Mouse (Mus musculus) neural tube, embryonic 11.5 days (tissue): ENCODE measurements around the gene Ndrg3. TPM values are rescaled to one million over a fixed set of nuclear protein-coding genes. Genes with fewer than 3 reads are reported as not detected.
"Not testable (repeated sequence)": the region's sequence is repeated elsewhere in the genome, so short reads cannot be mapped to it uniquely, and the experiment has no call there.

Experiments
- ATAC-seq: fragments of 200-750 bp; cut with Nextera tagmentation; 2 replicates; pipeline ENCODE4 v1.8.0; 2017; ENCODE audit warnings: moderate number of reproducible peaks, mild to moderate bottlenecking, moderate TSS enrichment, moderate library complexity; ENCODE audit not compliant: insufficient read depth, low FRiP score, low TSS enrichment
- DNase-seq: peaks from one replicate; pipeline ENCODE4 v3.0.0-alpha.2; 2015; ENCODE audit warnings: low spot score
- H3K27ac ChIP-seq: fragments of 300-500 bp; sonication (generic); 2 replicates; pipeline ENCODE4 v1.5.1; 2014; ENCODE audit warnings: low read depth, mild to moderate bottlenecking, low read length
- H3K27me3 ChIP-seq: fragments of 300-500 bp; sonication (generic); 2 replicates; pipeline ENCODE4 v1.6.1; 2014; ENCODE audit warnings: mild to moderate bottlenecking, low read length, mixed read lengths; ENCODE audit not compliant: control insufficient read depth, insufficient read depth
- H3K36me3 ChIP-seq: fragments of 300-500 bp; sonication (generic); 2 replicates; pipeline ENCODE4 v1.6.1; 2014; ENCODE audit warnings: mild to moderate bottlenecking, low read length, moderate library complexity, mixed read lengths; ENCODE audit not compliant: control insufficient read depth, insufficient read depth
- H3K4me1 ChIP-seq: fragments of 300-500 bp; sonication (generic); 2 replicates; pipeline ENCODE4 v1.6.1; 2014; ENCODE audit warnings: low read length, mixed read lengths; ENCODE audit not compliant: control insufficient read depth, insufficient read depth
- H3K4me2 ChIP-seq: fragments of 300-500 bp; sonication (generic); 2 replicates; pipeline ENCODE4 v1.6.1; 2014; ENCODE audit warnings: low read depth, mild to moderate bottlenecking, moderate library complexity
- H3K4me3 ChIP-seq: fragments of 300-500 bp; sonication (generic); 2 replicates; pipeline ENCODE4 v1.5.1; 2014; ENCODE audit warnings: low read depth, low read length
- H3K9ac ChIP-seq: fragments of 300-500 bp; sonication (generic); 2 replicates; pipeline ENCODE4 v1.6.1; 2014; ENCODE audit warnings: mild to moderate bottlenecking, low read length
- H3K9me3 ChIP-seq: fragments of 300-500 bp; sonication (generic); 2 replicates; pipeline ENCODE4 v1.6.1; 2016; ENCODE audit warnings: low read length; ENCODE audit not compliant: control insufficient read depth
- WGBS: fragments of 180-500 bp; shearing (Covaris S2); extraction: QIAGEN DNeasy Blood & Tissue Kit; methylation state at CpG from one replicate; pipeline ENCODE4 v1.1.7; 2014; 5-methylcytosine and 5-hydroxymethylcytosine counted together
- polyA plus RNA-seq: library from polyadenylated mRNA; unstranded; fragments of >200 nt; fragmentation: Nextera tagmentation; extraction: Ambion mirVana; gene quantifications from 2 replicates; pipeline ENCODE4 v1.2.1, GENCODE M21; 2014

Ndrg3 gene
- polyA plus RNA-seq, 1 experiment from 2014 or later, result 58.9 TPM

- H3K9ac ChIP-seq, result no peak overlapping the region
- H3K9me3 ChIP-seq, result no peaks in the 10 kb centered on the region
- H3K4me2 ChIP-seq, result no peak overlapping the region
- ATAC-seq (no peak), DNase-seq (no peak)
- H3K4me3 ChIP-seq, result no peak overlapping the region
- H3K36me3 ChIP-seq, result no peaks in the 10 kb centered on the region
- H3K4me1 ChIP-seq, result no peaks in the 10 kb centered on the region
- H3K27ac ChIP-seq, result no peak overlapping the region
- WGBS, result 93% methylated on average over 7 of the region's 7 CpGs
- H3K27me3 ChIP-seq, result no peaks in the 10 kb centered on the region
These were observed 28.0 kb downstream of the Ndrg3 start for GRCm38 (mm10) chr2:156963891-156964290.

DNA sequence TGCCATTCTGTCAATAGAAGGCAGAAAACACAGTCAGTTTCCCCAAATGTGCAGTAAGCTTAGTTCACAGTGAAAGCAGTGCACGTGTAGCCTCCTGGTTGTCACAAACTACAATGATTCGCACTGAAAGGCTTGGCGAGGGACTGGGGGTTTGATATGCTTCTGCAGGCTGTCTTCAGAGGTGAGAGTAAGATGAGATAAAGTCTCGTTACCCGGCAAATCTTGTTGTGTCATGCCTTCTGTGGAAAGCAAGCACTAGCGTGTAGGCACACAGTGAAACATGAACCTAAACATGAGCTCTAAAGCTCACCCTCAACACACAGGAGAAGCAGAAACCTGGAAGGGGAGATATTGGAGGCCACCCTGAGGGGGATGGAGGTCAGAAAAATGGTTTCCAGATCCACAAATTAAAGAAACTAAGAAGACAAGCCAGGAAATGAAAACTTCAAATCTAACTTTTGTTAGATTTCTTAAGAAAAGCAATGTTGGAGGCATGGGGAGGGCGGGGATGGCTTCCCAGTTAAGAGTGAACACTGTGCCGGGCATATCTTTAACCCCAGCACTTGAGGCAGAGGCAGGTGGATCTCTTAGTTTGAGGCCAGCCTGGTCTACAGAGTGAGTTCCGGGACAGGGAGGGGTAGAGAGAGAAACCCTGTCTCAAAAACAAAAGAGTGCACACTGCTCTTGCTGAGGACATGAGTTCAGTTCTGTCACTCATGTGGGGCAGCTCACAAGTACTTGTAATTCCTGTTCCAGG, 33.2 kb downstream of the Ndrg3 start:
- Histone ChIP-seq H3K4me1 (no peaks in the 10 kb centered on the region), H3K9me3 (no peaks in the 10 kb centered on the region), H3K4me2 (no peak overlapping the region), H3K4me3 (no peak overlapping the region), H3K27me3 (no peaks in the 10 kb centered on the region), H3K9ac (no peak overlapping the region), H3K27ac (no peak overlapping the region), H3K36me3 (no peaks in the 10 kb centered on the region)
- no peak for ATAC-seq
- no peak for DNase-seq
- WGBS, result 86% methylated on average over 9 of the region's 9 CpGs

DNA sequence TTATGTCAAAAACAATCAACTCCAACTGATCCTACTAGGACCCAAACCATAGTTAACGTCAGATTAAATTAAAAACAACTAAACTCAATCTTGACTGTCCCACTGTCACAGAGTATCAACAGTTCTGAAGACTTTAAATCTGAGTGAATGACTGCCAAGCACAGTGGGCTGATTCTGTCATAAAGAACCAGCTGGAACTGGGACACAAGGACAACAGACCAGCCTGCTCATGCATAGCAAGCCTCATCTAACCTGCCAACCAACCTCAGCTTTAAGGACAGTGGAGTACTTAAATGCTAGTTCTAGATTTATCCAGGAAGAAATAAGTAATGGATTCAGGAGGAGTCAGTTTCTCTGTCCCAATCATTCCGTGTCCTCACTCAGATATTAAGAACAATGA, 34.8 kb downstream of the Ndrg3 start:
- no peaks in the 10 kb centered on the region for H3K27me3 ChIP-seq
- H3K4me3 ChIP-seq, result no peak overlapping the region
- 88% methylated on average over 2 of the region's 2 CpGs for WGBS
- DNase-seq (no peak), ATAC-seq (no peak)
- no peaks in the 10 kb centered on the region for H3K4me1 ChIP-seq
- H3K9ac ChIP-seq, result no peak overlapping the region
- no peaks in the 10 kb centered on the region for H3K36me3 ChIP-seq
- H3K4me2 ChIP-seq, result no peak overlapping the region
- no peaks in the 10 kb centered on the region for H3K9me3 ChIP-seq
- no peak overlapping the region for H3K27ac ChIP-seq

DNA sequence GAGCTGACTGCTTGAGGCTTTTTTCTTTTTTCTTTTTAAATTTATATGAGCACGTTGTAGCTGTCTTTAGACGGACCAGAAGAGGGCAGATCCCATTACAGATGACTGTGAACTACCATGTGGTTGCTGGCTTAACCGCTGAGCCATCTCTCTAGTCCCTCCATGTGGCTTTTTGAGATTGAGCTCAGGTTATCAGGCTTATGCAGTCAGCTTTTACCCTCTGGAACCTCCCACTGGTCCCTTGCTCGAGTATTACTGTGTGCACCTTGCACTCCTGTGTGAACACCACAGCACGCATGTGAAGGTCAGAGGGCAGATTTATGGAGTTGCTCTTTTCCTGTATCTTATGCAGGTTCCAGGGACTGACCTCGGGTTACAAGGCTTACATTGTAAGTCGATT, 35.5 kb downstream of the Ndrg3 start:
- no peak overlapping the region for H3K9ac ChIP-seq
- 78% methylated on average over 7 of the region's 7 CpGs for WGBS
- ATAC-seq, result no peak
- no peaks in the 10 kb centered on the region for H3K4me1 ChIP-seq
- H3K4me3 ChIP-seq, result no peak overlapping the region
- H3K27me3 ChIP-seq, result no peaks in the 10 kb centered on the region
- no peaks in the 10 kb centered on the region for H3K9me3 ChIP-seq
- no peak overlapping the region for H3K4me2 ChIP-seq
- H3K27ac ChIP-seq, result no peak overlapping the region
- DNase-seq, result no peak
- H3K36me3 ChIP-seq, result no peaks in the 10 kb centered on the region

- no peak for ATAC-seq
- Histone ChIP-seq H3K27ac (no peak overlapping the region), H3K4me3 (no peak overlapping the region), H3K36me3 (no peaks in the 10 kb centered on the region), H3K9ac (no peak overlapping the region), H3K27me3 (no peaks in the 10 kb centered on the region), H3K4me1 (no peaks in the 10 kb centered on the region), H3K4me2 (no peak overlapping the region), H3K9me3 (no peaks in the 10 kb centered on the region)
- WGBS, result 89% methylated on average over 5 of the region's 5 CpGs
- no peak for DNase-seq
These were observed 37.4 kb downstream of the Ndrg3 start for GRCm38 (mm10) chr2:156954463-156954862.

DNA sequence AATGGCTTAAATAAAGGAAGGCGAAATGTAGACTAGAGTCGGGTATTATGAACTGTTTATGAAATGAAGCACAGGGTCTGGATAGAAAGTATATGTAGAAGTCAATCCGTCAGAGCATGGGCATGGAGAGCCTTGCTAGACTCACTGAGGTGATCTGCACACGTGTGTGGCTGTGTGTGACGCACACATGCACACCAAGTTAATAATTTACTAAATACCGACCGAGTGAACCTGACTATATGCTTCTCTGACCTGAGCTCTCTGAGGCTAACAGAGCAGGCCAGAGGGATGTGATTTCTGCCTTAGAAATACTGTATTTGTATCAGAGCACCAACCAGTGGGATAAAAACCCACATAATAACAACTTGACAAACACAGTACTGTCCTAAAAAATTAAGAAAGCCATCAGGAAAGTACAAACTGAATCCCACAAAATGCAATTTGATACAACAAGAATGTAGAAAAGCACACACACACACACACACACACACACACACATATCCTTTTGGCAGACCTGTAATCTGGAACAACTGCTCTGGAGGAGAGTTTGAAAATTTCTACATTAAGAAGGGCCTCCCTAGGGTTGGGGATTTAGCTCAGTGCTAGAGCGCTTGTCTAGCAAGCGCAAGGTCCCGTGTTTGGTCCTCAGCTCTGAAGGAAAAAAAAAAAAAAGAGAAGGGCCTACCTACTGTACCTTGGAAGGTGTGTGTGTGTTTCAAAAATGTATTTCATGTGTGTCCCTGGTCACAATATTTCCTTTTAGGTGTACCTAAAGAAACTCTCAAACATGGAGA, 40.4 kb downstream of the Ndrg3 start:
- no peak for DNase-seq
- no peaks in the 10 kb centered on the region for H3K9me3 ChIP-seq
- no peaks in the 10 kb centered on the region for H3K4me1 ChIP-seq
- no peaks in the 10 kb centered on the region for H3K27me3 ChIP-seq
- no peak for ATAC-seq
- H3K27ac ChIP-seq, result no peak overlapping the region
- H3K36me3 ChIP-seq, result no peaks in the 10 kb centered on the region
- no peak overlapping the region for H3K9ac ChIP-seq
- 91% methylated on average over 10 of the region's 10 CpGs for whole genome bisulfite sequencing
- no peak overlapping the region for H3K4me2 ChIP-seq
- no peak overlapping the region for H3K4me3 ChIP-seq

DNA sequence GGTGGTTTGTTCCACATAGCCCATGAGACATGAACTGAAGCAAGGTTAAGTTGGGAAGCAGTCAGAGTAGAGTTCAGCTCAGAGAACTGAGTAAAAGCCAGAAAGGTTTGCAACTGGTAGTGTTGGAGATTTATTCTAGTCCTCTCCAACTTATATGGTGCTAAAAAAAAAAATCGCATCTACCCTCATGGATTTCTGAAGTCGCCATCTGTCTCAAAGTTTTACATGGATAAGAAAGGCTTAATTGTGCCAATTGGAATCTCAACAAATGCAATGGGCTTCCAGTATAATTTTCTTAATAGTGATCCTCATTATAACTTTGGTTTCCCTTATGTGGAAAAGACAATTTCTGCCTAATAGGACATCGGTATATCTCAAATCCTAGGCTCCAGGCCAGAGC, 41.0 kb downstream of the Ndrg3 start:
- no peak for ATAC-seq
- H3K27ac ChIP-seq, result no peak overlapping the region
- DNase-seq, result no peak
- H3K4me2 ChIP-seq, result no peak overlapping the region
- H3K9ac ChIP-seq, result no peak overlapping the region
- H3K4me3 ChIP-seq, result no peak overlapping the region
- H3K36me3 ChIP-seq, result no peaks in the 10 kb centered on the region
- WGBS, result 96% methylated on average over 3 of the region's 3 CpGs
- no peaks in the 10 kb centered on the region for H3K9me3 ChIP-seq
- H3K27me3 ChIP-seq, result no peaks in the 10 kb centered on the region
- no peaks in the 10 kb centered on the region for H3K4me1 ChIP-seq

DNA sequence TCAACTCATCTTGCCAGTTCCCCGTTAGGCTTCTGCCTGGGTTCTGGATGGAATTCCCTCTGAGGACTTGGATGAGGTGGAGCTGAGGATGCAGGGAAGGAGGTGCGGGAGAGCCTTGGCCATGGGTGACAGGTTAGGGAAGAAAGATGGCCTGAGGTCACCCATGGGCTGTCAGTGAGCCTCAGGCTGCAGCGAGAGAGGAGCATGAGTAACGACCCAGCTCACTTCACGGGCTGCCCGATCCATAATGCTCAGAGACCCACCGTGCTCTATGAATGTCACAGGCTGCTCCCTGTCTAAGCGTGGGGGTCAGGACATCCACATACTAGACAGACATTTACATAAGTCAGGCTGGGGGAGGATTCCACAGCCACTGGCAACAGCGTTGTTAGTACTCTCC, 50.3 kb downstream of the Ndrg3 start:
- not testable (repeated sequence) for H3K9me3 ChIP-seq, H3K4me1 ChIP-seq, H3K27me3 ChIP-seq, H3K4me3 ChIP-seq, DNase-seq, ATAC-seq, H3K4me2 ChIP-seq, H3K27ac ChIP-seq, H3K9ac ChIP-seq, H3K36me3 ChIP-seq
- 76% methylated on average over 8 of the region's 9 CpGs for WGBS

- not testable (repeated sequence) for H3K9ac ChIP-seq, H3K4me2 ChIP-seq, H3K27me3 ChIP-seq, ATAC-seq, DNase-seq, H3K36me3 ChIP-seq, H3K4me3 ChIP-seq, H3K9me3 ChIP-seq, H3K4me1 ChIP-seq, H3K27ac ChIP-seq
- WGBS, result 79% methylated on average over 6 of the region's 6 CpGs
These were observed 51.9 kb downstream of the Ndrg3 start for GRCm38 (mm10) chr2:156939926-156940325.
